Mouse (Mus musculus) kidney, adult 2 months (tissue): ENCODE measurements around the gene Gm3002.
"Not testable (repeated sequence)": the region's sequence is repeated elsewhere in the genome, so short reads cannot be mapped to it uniquely, and the experiment has no call there.

Source experiments
- CTCF ChIP-seq: fragments of 200-500 bp; conservative IDR thresholded peaks from 2 replicates; pipeline ENCODE4 v1.5.1; 2011; ENCODE audit warnings: low read depth, mild to moderate bottlenecking, control low read depth, low read length, moderate library complexity, mixed read lengths; ENCODE audit not compliant: insufficient read depth, insufficient read length
- POLR2A ChIP-seq: fragments of 200-500 bp; IDR thresholded peaks from one replicate; pipeline ENCODE4 v1.6.1; 2011; ENCODE audit warnings: low read depth, low read length, control low read depth

DNA sequence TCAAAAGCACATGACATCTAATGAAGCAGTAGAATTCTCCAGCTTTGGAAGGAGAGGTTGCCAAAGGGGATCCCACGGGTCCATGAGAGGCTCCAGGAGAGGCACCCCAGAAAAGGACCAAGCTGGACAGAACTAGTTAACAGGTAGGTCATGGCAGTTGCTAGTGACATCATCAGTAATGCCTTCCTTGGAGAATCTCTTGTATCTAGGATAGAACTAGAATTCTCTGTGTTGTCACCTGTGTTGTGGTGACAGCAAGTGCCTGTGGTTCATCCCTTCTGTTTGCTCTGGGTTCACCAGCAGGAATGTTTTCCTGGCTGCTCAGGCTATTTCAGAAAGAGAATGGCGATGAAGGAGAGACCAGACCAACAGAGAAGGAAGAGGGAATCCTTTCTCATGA, 153.4 kb downstream of the Gm3002 start, which contains the start of gene Gm3095:
- TF ChIP-seq CTCF, POLR2A: not testable (repeated sequence)
